Mouse (Mus musculus) liver, postnatal 0 days (tissue): ENCODE data around the gene Slc24a3.

ENCODE experiments used
- CTCF ChIP-seq: sonication (generic); IDR thresholded peaks from 2 replicates; pipeline ENCODE4 v1.5.1; 2016; ENCODE audit warnings: antibody characterized with exemption, low read depth
- EP300 ChIP-seq: IDR thresholded peaks from 2 replicates; pipeline ENCODE4 v1.6.1; 2016; ENCODE audit warnings: antibody characterized with exemption, low read depth, mild to moderate bottlenecking

DNA sequence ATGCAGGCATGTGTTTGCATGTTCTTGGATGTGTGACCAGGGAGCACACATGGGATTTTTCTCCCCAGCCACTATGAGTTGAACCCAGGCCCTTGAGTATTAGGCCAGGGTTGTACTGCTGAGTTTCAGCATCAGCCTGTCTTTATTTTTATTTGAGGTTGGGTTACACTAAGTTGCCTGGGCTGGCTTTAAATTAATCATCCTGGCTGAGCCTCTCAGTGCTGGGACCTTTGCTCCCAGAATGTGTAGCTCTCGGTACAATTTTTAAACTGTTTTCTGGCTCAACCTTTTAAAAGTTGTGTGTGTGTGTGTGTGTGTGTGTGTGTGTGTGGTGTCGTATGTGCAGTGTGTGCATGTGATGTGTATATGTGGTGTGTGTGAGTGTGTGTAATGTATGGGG, 512.6 kb downstream of the Slc24a3 start:
- TF ChIP-seq CTCF, result no peak
- TF ChIP-seq EP300, result no peak
